Mouse (Mus musculus): ENCODE measurements around the gene Eml6. TPM values are rescaled to one million over a fixed set of nuclear protein-coding genes. Genes with fewer than 3 reads are reported as not detected.

The Eml6 gene
- polyA plus RNA-seq (2012; rRNA removed), result 15.0 and 17.4 TPM in 2 replicates

- TF ChIP-seq POLR2A (IDR thresholded peaks at IDR 0.05; ENCODE audit: control insufficient read depth, low read depth, low read length) (peak; percentile 82), CTCF (IDR thresholded peaks at IDR 0.05; ENCODE audit: control insufficient read depth, insufficient read depth, insufficient replicate concordance, low read depth, low read length) (no peak)
- H3K27ac ChIP-seq (ENCODE audit: control insufficient read depth, insufficient read depth, low read depth, low read length), result peak within 1 kb of the TSS; percentile 80
Measured at GRCm38 (mm10) chr11:30025835-30026472, at the start of gene Eml6. Gene Eml6, minus strand, starts transcription at chr11:30026033.

GRCm38 (mm10) chr11:30057299-30057698 lies 31.5 kb upstream of the Eml6 start:
- H3K36me3 ChIP-seq (ENCODE audit: control insufficient read depth, insufficient read depth, low read length), result no peaks in the 10 kb centered on the region
- H3K4me3 ChIP-seq (ENCODE audit: control insufficient read depth, low read depth, low read length), result no peak overlapping the region
- TF ChIP-seq POLR2A (IDR thresholded peaks at IDR 0.05; ENCODE audit: control insufficient read depth, low read depth, low read length), result no peak
- peak; percentile 27; the same call in 1 of the 2 replicates for TF ChIP-seq CTCF (IDR thresholded peaks at IDR 0.05; ENCODE audit: control insufficient read depth, insufficient read depth, insufficient replicate concordance, low read depth, low read length)
- no peaks in the 10 kb centered on the region for H3K27me3 ChIP-seq (ENCODE audit: control insufficient read depth, insufficient read depth, low read length)
- no peak overlapping the region for H3K27ac ChIP-seq (ENCODE audit: control insufficient read depth, insufficient read depth, low read depth, low read length)
- no peaks in the 10 kb centered on the region for H3K4me1 ChIP-seq (ENCODE audit: control insufficient read depth, insufficient read depth, low read length)

More at GRCm38 (mm10) chr11:30025835-30026472, at the start of gene Eml6:
- no peaks in the 10 kb centered on the region for H3K36me3 ChIP-seq (ENCODE audit: control insufficient read depth, insufficient read depth, low read length)
- H3K4me1 ChIP-seq (ENCODE audit: control insufficient read depth, insufficient read depth, low read length), result peaks cover 11% of the 10 kb centered on the region
- H3K27me3 ChIP-seq (ENCODE audit: control insufficient read depth, insufficient read depth, low read length), result no peaks in the 10 kb centered on the region; the same call in 1 of the 2 replicates
- peak within 1 kb of the TSS; percentile 92 for H3K4me3 ChIP-seq (ENCODE audit: control insufficient read depth, low read depth, low read length)

- TF ChIP-seq CTCF (IDR thresholded peaks at IDR 0.05; ENCODE audit: control insufficient read depth, insufficient read depth, insufficient replicate concordance, low read depth, low read length) (no peak), POLR2A (IDR thresholded peaks at IDR 0.05; ENCODE audit: control insufficient read depth, low read depth, low read length) (no peak)
- H3K4me3 ChIP-seq (ENCODE audit: control insufficient read depth, low read depth, low read length), result no peak overlapping the region; the same call in 1 of the 2 replicates
- no peaks in the 10 kb centered on the region; the same call in 1 of the 2 replicates for H3K27me3 ChIP-seq (ENCODE audit: control insufficient read depth, insufficient read depth, low read length)
- H3K36me3 ChIP-seq (ENCODE audit: control insufficient read depth, insufficient read depth, low read length), result no peaks in the 10 kb centered on the region
- no peak overlapping the region for H3K27ac ChIP-seq (ENCODE audit: control insufficient read depth, insufficient read depth, low read depth, low read length)
- H3K4me1 ChIP-seq (ENCODE audit: control insufficient read depth, insufficient read depth, low read length), result peaks cover 11% of the 10 kb centered on the region
Measured at GRCm38 (mm10) chr11:30025144-30025543, 689 bp downstream of the Eml6 start.

GRCm38 (mm10) chr11:30024261-30025071 lies 1.4 kb downstream of the Eml6 start:
- no peaks in the 10 kb centered on the region; the same call in 1 of the 2 replicates for H3K27me3 ChIP-seq (ENCODE audit: control insufficient read depth, insufficient read depth, low read length)
- H3K36me3 ChIP-seq (ENCODE audit: control insufficient read depth, insufficient read depth, low read length), result no peaks in the 10 kb centered on the region
- TF ChIP-seq POLR2A (IDR thresholded peaks at IDR 0.05; ENCODE audit: control insufficient read depth, low read depth, low read length) (no peak), CTCF (IDR thresholded peaks at IDR 0.05; ENCODE audit: control insufficient read depth, insufficient read depth, insufficient replicate concordance, low read depth, low read length) (no peak)
- H3K4me1 ChIP-seq (ENCODE audit: control insufficient read depth, insufficient read depth, low read length), result peaks cover 11% of the 10 kb centered on the region
- H3K4me3 ChIP-seq (ENCODE audit: control insufficient read depth, low read depth, low read length), result peak overlapping the region; percentile 73
- no peak overlapping the region for H3K27ac ChIP-seq (ENCODE audit: control insufficient read depth, insufficient read depth, low read depth, low read length)

GRCm38 (mm10) chr11:29986257-29986656 lies 39.6 kb downstream of the Eml6 start:
- no peaks in the 10 kb centered on the region for H3K4me1 ChIP-seq (ENCODE audit: control insufficient read depth, insufficient read depth, low read length)
- H3K4me3 ChIP-seq (ENCODE audit: control insufficient read depth, low read depth, low read length), result no peak overlapping the region
- no peaks in the 10 kb centered on the region for H3K36me3 ChIP-seq (ENCODE audit: control insufficient read depth, insufficient read depth, low read length)
- no peak overlapping the region for H3K27ac ChIP-seq (ENCODE audit: control insufficient read depth, insufficient read depth, low read depth, low read length)
- TF ChIP-seq CTCF (IDR thresholded peaks at IDR 0.05; ENCODE audit: control insufficient read depth, insufficient read depth, insufficient replicate concordance, low read depth, low read length), result no peak
- TF ChIP-seq POLR2A (IDR thresholded peaks at IDR 0.05; ENCODE audit: control insufficient read depth, low read depth, low read length), result no peak
- no peaks in the 10 kb centered on the region for H3K27me3 ChIP-seq (ENCODE audit: control insufficient read depth, insufficient read depth, low read length)

- Histone ChIP-seq H3K27me3 (ENCODE audit: control insufficient read depth, insufficient read depth, low read length) (no peaks in the 10 kb centered on the region), H3K36me3 (ENCODE audit: control insufficient read depth, insufficient read depth, low read length) (no peaks in the 10 kb centered on the region), H3K27ac (ENCODE audit: control insufficient read depth, insufficient read depth, low read depth, low read length) (no peak overlapping the region), H3K4me3 (ENCODE audit: control insufficient read depth, low read depth, low read length) (no peak overlapping the region), H3K4me1 (ENCODE audit: control insufficient read depth, insufficient read depth, low read length) (no peaks in the 10 kb centered on the region)
- TF ChIP-seq CTCF (IDR thresholded peaks at IDR 0.05; ENCODE audit: control insufficient read depth, insufficient read depth, insufficient replicate concordance, low read depth, low read length) (no peak), POLR2A (IDR thresholded peaks at IDR 0.05; ENCODE audit: control insufficient read depth, low read depth, low read length) (no peak)
Measured at GRCm38 (mm10) chr11:29968874-29969273, 57.0 kb downstream of the Eml6 start.

GRCm38 (mm10) chr11:29959366-29959765 lies 66.5 kb downstream of the Eml6 start:
- Histone ChIP-seq H3K4me1 (ENCODE audit: control insufficient read depth, insufficient read depth, low read length) (no peaks in the 10 kb centered on the region), H3K36me3 (ENCODE audit: control insufficient read depth, insufficient read depth, low read length) (no peaks in the 10 kb centered on the region), H3K27ac (ENCODE audit: control insufficient read depth, insufficient read depth, low read depth, low read length) (no peak overlapping the region), H3K27me3 (ENCODE audit: control insufficient read depth, insufficient read depth, low read length) (no peaks in the 10 kb centered on the region), H3K4me3 (ENCODE audit: control insufficient read depth, low read depth, low read length) (no peak overlapping the region)
- TF ChIP-seq POLR2A (IDR thresholded peaks at IDR 0.05; ENCODE audit: control insufficient read depth, low read depth, low read length) (no peak), CTCF (IDR thresholded peaks at IDR 0.05; ENCODE audit: control insufficient read depth, insufficient read depth, insufficient replicate concordance, low read depth, low read length) (no peak)
